Mouse (Mus musculus) frontal cortex, postnatal 14 days (tissue): ENCODE data around the gene Ric8b.
A peak's percentile ranks its signal among the peaks of the same experiment; 100 is the strongest.

Source experiments
- DNase-seq, 2 experiments: peaks; one replicate each; pipeline ENCODE4 v3.0.0; 2022; ENCODE audit warnings: low spot score in 2 of 2

The Ric8b gene

DNA sequence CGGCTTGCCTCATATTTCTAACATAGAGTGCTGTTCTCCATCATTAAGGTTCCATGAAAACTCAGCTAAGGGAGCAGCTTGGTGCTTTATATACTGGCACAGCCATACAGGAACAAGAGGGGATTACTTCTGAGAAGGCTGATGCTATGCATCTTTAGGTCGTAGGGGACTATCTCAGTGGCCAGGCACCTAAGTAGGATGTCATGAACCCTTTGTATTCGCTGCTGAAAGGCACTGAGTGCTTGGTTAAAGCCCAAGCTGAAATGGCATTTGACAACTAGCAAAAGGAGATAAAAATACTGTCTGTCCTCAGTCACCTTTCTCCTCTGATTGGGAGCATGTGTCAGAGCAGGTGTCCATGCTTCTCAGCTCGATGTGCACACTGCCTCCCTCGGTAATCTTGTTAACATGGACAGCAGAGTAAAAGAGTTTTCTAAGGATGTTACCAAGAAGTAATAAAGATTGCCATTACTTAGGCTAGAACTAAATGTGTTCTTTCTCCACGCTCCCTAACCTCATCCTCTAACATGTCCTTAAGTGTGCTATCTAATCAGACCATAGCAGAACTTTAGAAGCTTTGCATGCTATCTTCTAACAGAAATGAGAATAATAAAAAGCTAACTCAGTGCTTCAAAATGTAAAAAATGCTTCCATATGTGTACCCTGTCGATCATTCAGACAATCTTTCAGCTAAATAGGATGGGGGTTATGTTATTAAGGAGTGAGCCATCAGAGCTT, 89.3 kb downstream of the Ric8b start:
- no peak for DNase-seq

DNA sequence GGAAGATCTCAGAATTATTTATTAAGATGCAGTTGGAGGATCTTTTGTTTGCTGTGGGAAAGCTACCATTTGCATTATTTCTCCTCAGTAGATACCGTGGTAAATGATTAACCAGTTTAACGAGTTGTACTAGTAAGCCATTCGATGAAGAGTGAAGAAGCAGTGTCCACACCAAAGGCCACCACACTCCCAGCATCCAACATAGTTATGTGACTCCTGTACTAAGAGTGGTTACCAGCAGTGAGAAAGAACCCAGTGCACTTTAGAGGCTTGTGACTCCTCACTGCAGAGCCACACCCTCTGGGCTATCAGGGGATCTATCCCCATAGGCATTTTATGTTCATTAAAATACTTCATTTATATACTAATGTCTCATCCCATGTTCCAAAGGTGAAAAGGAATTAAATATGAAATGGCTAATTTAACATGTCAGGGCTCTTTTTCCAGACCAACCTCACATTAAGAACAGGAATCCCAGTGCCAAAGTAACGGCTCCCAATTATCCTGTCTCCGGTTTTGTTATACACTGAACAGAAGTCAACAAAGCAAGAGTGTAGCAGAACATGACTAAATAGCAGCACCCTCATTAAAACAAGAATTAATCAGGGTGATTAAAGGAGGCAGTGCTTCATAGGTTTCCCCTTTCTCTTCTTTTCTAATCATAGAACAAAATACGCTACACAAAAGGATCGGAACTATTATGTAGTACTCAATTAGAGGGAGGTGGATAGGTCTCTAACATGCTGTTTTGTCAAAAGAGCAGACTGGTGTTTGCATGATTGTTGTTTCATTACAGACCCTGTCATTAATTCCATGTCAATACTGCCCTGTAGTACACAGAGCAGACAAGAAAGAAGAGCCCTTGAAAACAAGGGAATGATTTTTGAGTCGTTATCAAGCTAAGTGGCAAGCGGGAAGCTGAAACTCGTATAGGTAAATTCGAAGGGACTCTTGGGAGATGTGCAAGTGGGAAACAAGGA, 90.7 kb downstream of the Ric8b start:
- DNase-seq, result no peak

DNA sequence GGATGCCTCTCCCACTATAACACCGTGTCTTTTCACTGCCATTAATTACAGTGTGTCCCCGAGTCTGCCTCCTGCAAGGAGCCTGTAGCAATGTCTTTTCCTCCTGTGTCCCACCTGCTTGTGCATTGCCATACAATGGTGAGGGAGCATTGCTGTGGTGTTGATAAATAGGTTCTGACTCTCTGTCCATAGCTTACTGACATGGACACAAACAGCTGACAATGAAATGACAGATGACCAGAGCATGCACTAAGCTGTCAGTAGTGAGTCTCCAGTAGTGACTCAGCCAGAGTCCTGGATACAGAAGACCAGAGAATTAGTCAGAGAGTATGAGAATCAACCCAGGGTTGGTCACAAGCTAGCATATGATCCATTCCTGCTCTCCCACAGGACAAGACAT, 93.7 kb downstream of the Ric8b start:
- DNase-seq, result no peak

DNA sequence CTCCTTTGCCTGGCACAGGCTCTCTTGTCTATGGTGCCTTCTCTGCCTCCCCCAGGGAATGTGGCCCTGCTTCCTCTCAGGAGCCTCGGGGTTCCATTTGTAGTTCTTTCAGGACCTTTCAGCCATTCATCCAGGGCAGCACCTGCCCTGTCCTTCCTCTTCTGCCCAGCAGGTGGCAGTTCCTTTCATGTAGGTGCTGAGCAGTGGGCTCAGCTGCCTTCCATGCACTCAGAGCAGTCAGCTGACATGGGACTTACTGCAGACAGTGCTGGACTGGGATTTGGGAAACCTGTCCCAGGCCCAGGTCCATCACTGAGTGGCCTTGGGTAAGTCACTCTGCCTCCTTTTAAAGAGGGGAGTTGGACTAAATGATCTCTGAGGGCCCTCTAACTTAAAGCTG, 96.0 kb downstream of the Ric8b start:
- DNase-seq, result no peak

DNA sequence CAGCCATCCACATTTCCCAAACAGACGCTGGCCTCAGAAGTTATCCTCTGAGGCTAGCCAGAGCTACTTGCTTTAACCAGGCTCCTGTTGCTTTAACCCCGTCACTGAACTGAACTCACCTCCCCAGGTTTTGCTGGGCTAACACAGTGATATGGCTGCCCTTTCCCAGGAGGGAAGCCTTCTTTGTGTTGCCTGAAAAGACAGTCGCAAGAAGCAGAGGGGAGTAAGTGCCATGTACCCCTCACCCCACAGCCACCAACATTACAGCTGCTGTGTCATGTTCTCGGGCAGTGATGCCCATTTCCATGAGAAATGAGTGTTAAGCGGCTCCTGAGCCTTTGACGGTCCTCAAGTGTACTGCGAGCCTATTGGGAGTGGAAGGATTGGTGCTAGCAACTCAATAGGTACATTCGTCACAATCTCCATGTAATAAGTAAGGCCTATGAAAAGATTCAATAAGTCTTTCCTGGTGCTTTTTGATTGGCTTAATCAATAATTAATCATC, 96.6 kb downstream of the Ric8b start:
- DNase-seq, result no peak

DNA sequence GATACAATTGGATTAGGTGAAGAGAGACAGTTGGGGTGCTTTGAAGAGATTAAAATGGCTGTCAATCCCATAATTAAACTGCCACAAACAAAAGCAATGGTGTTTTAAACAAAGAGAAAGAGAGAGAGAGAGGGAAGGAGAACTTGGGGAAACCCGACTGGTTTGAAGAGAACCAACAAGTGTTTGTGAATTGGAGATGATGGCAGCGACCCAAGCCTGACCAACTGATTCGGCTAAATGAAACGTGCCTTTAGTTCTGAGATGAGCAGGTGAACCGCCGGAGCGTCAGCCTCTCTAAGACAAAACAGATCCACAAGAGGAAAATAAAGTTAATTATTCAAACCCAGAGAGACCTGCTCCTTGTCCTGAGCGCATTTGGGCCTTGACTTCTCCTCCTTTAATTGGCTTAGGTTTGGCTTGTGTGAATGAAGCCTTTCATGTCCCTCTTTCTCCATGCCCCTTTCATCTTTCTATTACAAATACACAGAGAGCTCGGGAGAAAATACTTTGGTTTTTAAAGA, 97.1 kb downstream of the Ric8b start:
- DNase-seq, result no peak

DNA sequence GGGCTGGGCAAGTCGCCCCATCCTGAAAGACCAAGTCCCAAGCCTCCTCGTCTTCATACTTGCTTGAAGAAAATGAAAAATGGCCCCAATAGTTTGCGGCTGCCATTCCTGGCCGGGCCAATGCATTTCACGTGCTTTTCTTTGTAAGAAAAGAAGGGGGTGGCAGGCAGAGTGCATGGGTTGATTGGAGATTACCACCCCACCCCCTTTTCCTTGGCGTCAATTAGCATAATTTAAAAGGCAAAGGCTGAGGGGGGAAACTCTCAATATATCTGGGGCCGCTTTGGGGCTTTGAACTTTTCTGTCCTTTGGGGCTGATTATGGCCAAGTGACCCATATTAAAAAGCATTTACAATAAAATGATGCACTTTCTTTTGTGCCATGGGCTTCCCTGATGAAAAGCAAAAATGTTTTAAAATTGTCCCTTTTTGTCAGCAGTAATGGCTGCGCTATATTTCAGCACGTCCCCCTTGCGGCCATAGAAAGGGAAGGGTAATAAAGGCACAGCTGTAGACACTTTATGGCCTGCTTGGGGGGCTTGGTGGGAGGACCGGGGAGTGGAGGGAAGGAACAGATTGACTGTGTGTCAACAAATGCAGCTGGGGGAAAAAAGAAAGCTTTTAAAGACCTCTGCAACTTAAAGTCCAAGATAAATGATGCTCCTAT, 105.4 kb downstream of the Ric8b start:
- DNase-seq, result no peak

DNA sequence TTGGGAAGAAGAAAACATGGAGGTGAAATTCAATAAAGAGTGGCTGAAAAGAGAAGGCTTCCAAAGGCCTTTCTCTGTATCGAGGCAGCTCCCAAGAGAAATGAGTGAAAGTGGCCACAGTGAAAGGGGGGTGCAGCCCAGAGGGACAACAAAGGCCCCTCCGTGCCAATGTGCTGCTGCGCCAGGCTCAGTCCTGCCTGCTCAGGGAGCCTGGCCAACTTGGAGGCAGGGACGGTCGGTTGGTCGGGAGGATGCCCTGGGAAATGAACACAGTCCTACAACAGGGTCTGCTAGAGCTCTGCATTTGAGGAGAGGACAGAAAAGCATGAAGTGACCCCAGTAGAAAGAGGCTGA, 105.9 kb downstream of the Ric8b start:
- DNase-seq, result no peak

DNA sequence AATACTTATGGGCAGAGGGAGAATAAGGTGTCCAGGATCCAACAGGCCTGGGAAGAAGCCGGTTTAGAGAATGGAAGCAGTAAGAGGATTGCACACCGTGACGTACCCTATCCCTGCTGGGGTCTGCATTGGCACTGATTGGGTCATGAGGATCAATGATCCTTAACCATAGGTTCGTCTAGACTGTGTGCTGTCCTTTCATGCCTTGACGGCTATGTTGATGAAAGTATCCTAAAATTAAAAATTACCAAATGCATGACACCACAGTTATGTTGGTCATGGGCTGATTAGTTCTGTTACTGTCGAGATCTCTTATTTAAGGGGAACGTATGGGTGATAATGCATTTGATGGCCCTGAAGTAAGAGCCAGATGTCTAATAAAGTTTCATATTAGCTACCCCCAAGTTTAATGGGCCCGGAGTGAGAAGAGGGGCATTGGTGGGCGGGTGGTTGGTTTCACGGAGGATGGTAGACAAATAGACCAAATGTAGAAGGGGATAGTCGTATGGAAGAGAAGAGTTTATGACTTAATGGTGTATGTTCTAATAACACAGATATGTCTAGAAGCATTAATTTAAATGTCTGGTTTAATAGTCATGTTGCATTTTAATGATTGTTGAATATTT, 108.5 kb downstream of the Ric8b start:
- no peak for DNase-seq

DNA sequence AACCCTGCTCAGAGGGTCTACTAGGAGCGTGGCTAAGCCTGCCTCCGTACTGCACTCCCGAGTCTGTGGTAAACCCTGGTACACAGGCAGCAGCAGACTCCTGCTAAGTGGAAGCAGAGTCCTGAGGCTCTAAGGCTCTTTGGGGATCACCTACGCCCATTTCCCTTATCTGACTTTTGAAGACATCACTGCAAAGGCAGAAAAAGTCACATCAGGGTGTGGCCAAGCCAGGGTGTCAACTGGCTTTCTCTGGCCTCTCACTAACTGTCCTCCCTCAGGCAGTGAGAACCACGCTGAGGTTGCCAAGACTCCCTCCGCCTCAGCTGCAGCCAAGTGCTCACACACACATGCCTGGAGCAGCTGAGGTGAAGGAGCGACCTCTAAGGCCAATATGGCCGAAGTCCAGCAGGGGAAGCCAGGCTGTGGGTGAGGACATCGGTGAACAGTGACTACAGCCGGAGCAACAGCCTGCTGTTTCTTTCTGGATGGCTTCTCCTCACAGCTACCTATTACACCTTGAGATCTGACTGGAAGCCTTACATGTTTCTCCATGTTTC, 110.3 kb downstream of the Ric8b start:
- DNase-seq, result no peak

DNA sequence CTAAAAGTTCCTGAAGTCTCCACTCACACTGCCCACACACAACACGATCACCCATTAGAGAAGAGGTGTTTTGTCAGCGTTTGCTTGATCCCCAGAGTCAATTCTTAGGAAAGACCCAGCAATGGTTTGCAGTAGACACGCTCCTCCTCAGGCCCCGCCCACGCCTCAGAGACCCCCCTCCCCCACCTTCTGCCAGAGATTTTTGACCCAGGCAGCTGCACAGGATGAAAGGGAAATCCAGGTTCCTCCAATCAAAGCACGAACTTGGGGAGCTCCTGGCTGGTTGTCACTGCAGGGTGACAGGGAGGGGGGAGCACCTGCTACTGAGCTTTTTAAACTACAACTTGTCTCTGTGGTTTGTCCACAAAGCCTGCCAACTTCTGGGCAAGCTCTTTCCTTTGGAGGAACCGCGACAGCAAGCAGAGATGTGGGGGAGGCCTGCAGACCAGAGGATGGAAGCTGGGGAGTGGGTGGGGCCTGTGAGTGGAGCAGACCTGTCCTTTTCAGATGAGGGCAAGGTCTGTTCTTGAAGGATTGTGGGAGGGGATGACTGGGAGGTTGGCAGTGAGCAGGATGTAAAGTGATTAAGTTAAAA, 117.8 kb downstream of the Ric8b start:
- DNase-seq, result no peak

DNA sequence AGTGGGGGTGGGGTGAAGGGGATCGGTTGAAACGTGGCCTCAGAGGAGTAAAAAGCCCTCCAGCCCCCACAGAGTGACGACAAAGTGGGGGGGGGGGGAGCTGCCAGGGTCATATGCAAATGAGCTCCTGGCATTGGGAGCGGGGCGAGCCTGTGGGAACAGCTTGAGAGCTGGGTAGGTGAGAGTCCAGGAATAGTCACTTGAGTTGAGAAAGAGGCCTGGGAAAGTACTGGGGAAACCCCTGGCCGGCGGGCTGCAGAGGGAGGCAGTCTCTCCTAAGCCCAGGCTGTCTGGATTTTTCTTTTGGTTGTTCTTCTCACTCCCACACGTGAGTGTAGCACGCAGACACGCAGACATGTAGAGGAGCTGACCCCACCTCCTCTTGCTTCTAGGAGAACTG, 120.7 kb downstream of the Ric8b start:
- no peak for DNase-seq

DNA sequence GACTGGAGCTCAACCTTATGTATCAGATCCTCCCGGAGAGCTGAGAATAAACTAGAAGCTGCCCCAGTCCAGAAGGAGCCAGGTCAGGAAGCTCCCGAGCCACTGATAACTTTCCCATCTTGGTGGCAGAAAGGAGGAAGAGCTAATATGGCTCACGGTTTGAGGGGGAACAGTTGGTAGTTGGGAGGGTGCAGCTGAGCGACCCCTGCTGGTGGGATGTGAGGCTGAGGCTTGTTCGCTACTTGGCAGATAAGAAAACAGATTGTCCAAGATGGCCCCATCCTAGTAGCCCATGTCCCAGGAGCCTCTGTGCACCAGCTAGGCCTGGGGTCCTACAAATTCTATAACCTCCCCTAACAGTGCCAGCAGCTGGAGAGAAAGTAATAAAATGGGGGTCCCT, 121.4 kb downstream of the Ric8b start:
- no peak for DNase-seq

DNA sequence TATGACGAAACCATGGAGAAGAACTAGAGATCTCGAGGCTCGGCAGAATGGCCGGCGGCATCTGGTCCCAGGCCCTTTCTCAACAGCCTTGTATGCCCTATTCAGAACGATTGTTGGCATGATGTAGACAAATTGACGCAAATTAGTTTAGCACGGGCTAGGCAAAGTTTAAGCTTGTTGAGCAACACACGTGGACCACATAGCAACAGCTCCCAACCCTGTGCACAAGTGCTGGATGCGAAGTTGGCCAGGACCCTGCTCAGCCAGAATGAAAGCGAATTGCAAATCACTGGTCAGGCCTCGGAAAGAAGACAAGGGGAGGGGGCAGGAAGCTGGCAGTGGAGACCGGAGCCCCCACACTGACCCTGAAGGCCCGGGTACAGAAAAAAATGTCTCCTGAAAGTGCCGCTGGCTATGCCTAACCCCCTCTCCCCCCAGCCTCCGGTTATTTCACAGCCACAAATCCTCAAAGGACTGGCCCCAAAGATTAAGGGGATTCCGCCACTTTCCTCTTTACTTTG, 126.8 kb downstream of the Ric8b start:
- no peak for DNase-seq

DNA sequence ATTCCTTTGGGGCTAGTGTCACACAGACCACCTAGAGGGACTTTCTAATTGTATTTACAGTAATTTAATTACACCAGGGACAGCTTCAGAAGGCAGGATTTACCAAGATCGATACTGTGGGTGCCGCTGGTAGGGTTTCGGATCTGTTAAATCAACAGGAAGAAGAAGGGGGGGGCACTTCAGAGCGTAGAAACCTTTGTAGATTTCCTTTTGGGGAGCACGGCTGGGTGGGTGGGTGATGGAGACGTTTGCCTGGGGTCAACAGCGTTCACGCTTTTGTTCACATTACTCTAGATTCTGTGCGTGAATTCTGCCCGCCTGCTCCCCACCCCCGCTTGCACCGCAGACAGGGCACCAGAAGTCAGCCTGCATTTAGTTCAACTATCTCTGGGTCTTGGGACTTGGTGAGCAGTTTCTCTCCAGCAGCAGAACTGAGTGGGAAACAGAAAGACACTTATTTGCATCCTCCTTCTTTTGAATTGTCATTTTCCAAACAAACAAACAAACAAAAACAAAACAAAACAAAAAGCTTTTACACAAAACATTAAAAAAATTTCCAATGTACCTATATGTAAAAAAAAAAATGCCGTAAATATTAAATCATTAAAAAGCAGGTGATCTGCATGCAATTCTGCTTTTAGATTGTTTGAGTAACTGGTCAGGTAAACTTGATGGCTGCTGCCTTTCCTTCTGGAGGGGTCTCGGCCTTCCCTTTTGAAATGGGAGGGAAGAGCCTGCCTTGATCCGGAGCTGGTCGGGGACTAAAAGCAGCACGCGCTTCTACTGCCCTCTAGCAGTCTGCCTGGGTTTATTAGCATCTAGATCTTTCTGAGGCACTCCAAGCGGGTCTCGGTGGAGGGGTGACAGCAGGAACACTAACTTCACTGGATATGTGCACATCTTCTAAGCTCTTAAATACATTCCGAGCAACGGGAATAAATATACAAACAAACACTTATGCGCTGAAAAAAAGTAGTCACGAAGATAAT, 127.6 kb downstream of the Ric8b start:
- peak in 1 of 2 experiments; percentile 40 for DNase-seq

DNA sequence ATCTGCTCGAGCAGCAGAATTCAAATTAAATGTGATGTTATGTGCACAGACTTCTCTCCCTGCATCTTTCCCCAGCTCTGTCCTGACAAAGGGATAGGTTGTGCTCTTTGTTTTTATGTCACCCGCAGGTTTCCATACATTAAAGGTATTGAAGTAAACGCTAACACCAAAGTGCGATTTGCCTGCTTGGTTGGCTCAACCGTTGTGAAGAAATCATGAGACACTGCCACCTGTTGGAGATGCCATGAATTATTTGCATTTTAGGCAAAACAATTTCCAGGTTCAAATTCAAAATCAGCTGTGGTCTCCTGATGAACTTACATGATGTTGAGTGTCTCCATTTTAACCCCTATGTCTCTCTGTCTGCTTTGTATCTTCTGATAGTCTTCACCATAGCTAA, 129.2 kb downstream of the Ric8b start:
- no peak for DNase-seq

DNA sequence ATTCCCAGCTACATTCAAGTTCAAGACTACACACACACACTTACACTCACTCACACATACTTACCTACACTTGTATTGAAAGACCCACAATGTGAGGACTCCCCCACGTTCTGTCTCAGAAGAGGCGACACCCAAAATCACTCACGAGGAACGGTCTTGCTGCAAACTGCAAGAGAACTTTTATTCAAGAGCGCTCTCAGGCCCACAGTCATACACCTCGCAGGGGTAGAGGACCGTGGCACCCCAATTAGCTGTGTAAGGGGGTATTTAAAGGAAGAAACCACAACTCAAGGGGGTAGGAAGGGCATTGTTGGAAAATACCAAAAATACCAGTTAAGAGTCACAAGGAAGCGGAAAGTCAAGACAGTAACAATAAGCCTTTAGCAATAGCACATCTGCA, 130.6 kb downstream of the Ric8b start:
- DNase-seq, result no peak

DNA sequence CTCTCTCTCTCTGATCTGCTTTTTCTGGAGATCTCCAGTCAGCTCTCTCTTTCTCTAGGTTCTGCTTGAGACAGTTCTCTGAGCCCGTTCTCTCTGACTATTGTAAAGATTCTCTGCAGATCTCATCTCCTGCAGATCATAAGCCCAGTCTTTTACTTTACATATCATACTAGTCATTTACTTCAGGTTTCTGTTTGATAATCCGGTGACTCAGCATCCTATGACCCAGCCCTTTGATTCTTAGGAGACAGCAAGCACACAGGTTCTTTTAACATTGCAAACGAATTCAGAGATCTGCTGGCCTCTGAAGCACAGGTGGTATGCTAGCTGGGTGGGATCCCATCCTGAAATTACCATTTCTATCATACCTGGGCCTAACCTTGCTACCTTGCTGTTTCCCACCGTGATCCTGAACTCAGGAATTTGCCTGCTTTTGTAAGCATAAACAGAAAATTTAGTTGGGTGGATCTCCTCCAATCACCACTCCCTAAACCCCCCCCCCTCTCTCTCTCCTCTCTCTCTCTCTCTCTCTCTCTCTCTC, 133.3 kb downstream of the Ric8b start:
- DNase-seq, result no peak

DNA sequence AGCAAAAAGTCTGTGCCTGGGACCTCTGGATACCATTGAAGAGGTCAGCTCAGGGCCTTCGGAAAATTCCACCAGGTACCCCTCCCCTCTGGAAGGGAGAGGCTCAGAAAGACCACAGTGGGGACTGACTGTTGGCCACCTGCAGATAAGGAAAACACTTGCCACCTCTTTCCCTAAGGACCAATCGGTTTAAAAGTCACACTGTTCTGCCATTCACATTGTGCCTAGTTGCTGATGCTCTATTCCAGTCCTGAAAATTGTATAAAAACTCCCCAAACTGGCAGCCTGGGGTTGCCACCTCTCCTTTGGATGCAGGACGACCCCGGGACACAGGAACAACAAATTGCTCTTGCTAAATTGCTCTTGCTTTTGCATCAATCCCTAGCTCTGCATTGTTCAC, 135.0 kb downstream of the Ric8b start:
- DNase-seq, result no peak
